Comparison of ENCODE assay signal across 9 mouse cellular contexts in the genomic region with DNA sequence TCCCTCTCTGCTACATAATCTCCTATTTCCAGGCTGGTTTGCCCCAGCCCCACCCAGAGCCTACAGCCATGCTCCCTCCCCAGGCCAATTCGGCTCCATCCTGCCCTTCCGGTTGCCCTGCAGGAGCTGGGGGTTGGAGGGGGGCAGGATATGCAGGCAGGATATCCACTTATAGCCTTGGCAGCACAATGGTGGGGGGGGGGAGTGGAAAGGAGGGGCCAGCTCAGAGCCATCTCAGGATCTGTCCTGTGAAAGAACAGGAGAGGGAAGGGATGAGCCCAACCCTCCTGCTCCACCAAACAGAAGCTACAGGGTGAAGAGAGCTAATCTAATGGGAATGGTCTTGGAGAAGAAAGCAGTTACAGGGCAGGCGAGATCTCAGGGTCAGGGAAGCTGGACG. TPM values are rescaled to one million over a fixed set of nuclear protein-coding genes. Genes with fewer than 3 reads are reported as not detected.
DNase-seq lines count a peak whose midpoint lies in the region; ATAC-seq lines count a peak whose summit lies in the region.
"Had no signal": no experiment of that assay in that cellular context is flagged by ENCODE, and none has a peak within 500 bp of the region (broad histone marks: within the 10 kb centered on the region; RNA-seq: fewer than 3 reads in every experiment).

No protein-coding gene starts in this region.

- no peak overlapping the region for H3K27ac ChIP-seq in liver, embryonic 11.5 days (ENCODE audit: low read depth, low read length)
- H3K27ac ChIP-seq in heart, embryonic 13.5 days (replicated peaks): 0 out of 2 replicates have a peak overlapping the region, but pooled peaks have one; percentile 39
- H3K27ac ChIP-seq in forebrain, embryonic 16.5 days (ENCODE audit: low read length): no peak overlapping the region

- H3K4me3 ChIP-seq in liver, embryonic 11.5 days (ENCODE audit: low read depth, low read length): no peak overlapping the region
- H3K4me3 ChIP-seq in heart, embryonic 13.5 days: no peak overlapping the region
- no peak overlapping the region for H3K4me3 ChIP-seq in forebrain, embryonic 16.5 days (replicated peaks; ENCODE audit: low read length)

- peaks cover 28% of the 10 kb centered on the region for H3K27me3 ChIP-seq in liver, embryonic 11.5 days (replicated peaks; ENCODE audit: control insufficient read depth, insufficient read depth, low read length)
- peaks cover 57% of the 10 kb centered on the region for H3K27me3 ChIP-seq in heart, embryonic 13.5 days (replicated peaks)
- H3K27me3 ChIP-seq in forebrain, embryonic 16.5 days (replicated peaks; ENCODE audit: control insufficient read depth, insufficient read depth, low read length): peaks cover 6% of the 10 kb centered on the region

- H3K9ac ChIP-seq in liver, embryonic 11.5 days (ENCODE audit: low read depth, low read length): no peak overlapping the region
- peak overlapping the region; percentile 10; the same call in 1 of the 2 replicates for H3K9ac ChIP-seq in heart, embryonic 13.5 days
- no peak overlapping the region for H3K9ac ChIP-seq in forebrain, embryonic 16.5 days (replicated peaks; ENCODE audit: low read depth, low read length)

- no peaks in the 10 kb centered on the region for H3K36me3 ChIP-seq in liver, embryonic 11.5 days (ENCODE audit: control insufficient read depth, insufficient read depth, low read length)
- H3K36me3 ChIP-seq in heart, embryonic 13.5 days: peaks cover 21% of the 10 kb centered on the region
- no peaks in the 10 kb centered on the region for H3K36me3 ChIP-seq in forebrain, embryonic 16.5 days (ENCODE audit: control insufficient read depth, insufficient read depth)

- no peak overlapping the region for H3K4me2 ChIP-seq in liver, embryonic 11.5 days
- H3K4me2 ChIP-seq in heart, embryonic 13.5 days: no peak overlapping the region
- no peak overlapping the region for H3K4me2 ChIP-seq in forebrain, embryonic 16.5 days (ENCODE audit: low read length)

- DNase-seq in liver: peak; percentile 33
- DNase-seq in liver, embryonic 11.5 days (ENCODE audit: low spot score): no peak
- peak; percentile 77 to 90 for DNase-seq in kidney, postnatal 25 days
- peak; percentile 68 for DNase-seq in lung, postnatal 25 days (ENCODE audit: low spot score)
- DNase-seq in left cerebral cortex, adult 9 months (ENCODE audit: low spot score in 2 of 2): no peak
- no peak for DNase-seq in thymus, adult 18-20 months
- DNase-seq: thymus, postnatal 25 days had no signal

- H3K9me3 ChIP-seq in liver, embryonic 11.5 days (ENCODE audit: control insufficient read depth, low read length): no peaks in the 10 kb centered on the region
- H3K9me3 ChIP-seq in heart, embryonic 13.5 days: no peaks in the 10 kb centered on the region
- no peaks in the 10 kb centered on the region for H3K9me3 ChIP-seq in forebrain, embryonic 16.5 days (ENCODE audit: control insufficient read depth, low read length)

- ATAC-seq in liver, embryonic 11.5 days (replicated peaks; ENCODE audit: low FRiP score): no peak
- no peak; the same call in 1 of the 2 replicates for ATAC-seq in heart, embryonic 13.5 days (ENCODE audit: extremely low read depth, insufficient number of reproducible peaks, low FRiP score, low TSS enrichment)
- no peak for ATAC-seq in forebrain, embryonic 16.5 days

- 69% methylated on average over 4 of the region's 4 CpGs for whole genome bisulfite sequencing in liver, embryonic 11.5 days
- WGBS in heart, embryonic 13.5 days: 63% methylated on average over 4 of the region's 4 CpGs
- 88% methylated on average over 4 of the region's 4 CpGs for WGBS in forebrain, embryonic 16.5 days

- H3K4me1 ChIP-seq in liver, embryonic 11.5 days (replicated peaks; ENCODE audit: control insufficient read depth, insufficient read depth, low read length): peaks cover 38% of the 10 kb centered on the region
- peaks cover 37% of the 10 kb centered on the region for H3K4me1 ChIP-seq in heart, embryonic 13.5 days
- peaks cover 26% of the 10 kb centered on the region for H3K4me1 ChIP-seq in forebrain, embryonic 16.5 days (replicated peaks; ENCODE audit: control insufficient read depth, insufficient read depth, low read length)

RNA-seq across cellular contexts. Expression of a gene that starts 8.9 kb away (rescaled TPM):
- 3.9 and 4.1 TPM in 2 replicates for polyA plus RNA-seq in liver, embryonic 11.5 days (2014; fragmentation: Nextera tagmentation; extraction: Ambion mirVana)
- polyA plus RNA-seq in heart, embryonic 13.5 days (2015; fragmentation: Nextera tagmentation; extraction: Ambion mirVana): 0.46 and 0.78 TPM in 2 replicates
- 0.73 and 1.0 TPM in 2 replicates for polyA plus RNA-seq in forebrain, embryonic 16.5 days (2015; fragmentation: Nextera tagmentation; extraction: Ambion mirVana)

RNA-seq across cellular contexts. Expression of a gene that starts 16.7 kb away (rescaled TPM):
- polyA plus RNA-seq in liver, embryonic 11.5 days (2014; fragmentation: Nextera tagmentation; extraction: Ambion mirVana): 11.1 and 11.5 TPM in 2 replicates
- polyA plus RNA-seq in heart, embryonic 13.5 days (2015; fragmentation: Nextera tagmentation; extraction: Ambion mirVana): 9.0 and 9.1 TPM in 2 replicates
- 6.4 and 8.0 TPM in 2 replicates for polyA plus RNA-seq in forebrain, embryonic 16.5 days (2015; fragmentation: Nextera tagmentation; extraction: Ambion mirVana)

RNA-seq across cellular contexts. Expression of a gene that starts 29.8 kb away (rescaled TPM):
- 0.13 TPM in 1 of 2 replicates, not detected in the other for polyA plus RNA-seq in liver, embryonic 11.5 days (2014; fragmentation: Nextera tagmentation; extraction: Ambion mirVana)
- not detected in 2 replicates for polyA plus RNA-seq in heart, embryonic 13.5 days (2015; fragmentation: Nextera tagmentation; extraction: Ambion mirVana)
- 0.11 TPM in 1 of 2 replicates, not detected in the other for polyA plus RNA-seq in forebrain, embryonic 16.5 days (2015; fragmentation: Nextera tagmentation; extraction: Ambion mirVana)

RNA-seq across cellular contexts. Expression of a gene that starts 36.1 kb away (rescaled TPM):
- polyA plus RNA-seq in liver, embryonic 11.5 days (2014; fragmentation: Nextera tagmentation; extraction: Ambion mirVana): 33.3 and 35.1 TPM in 2 replicates
- 33.4 and 41.6 TPM in 2 replicates for polyA plus RNA-seq in heart, embryonic 13.5 days (2015; fragmentation: Nextera tagmentation; extraction: Ambion mirVana)
- polyA plus RNA-seq in forebrain, embryonic 16.5 days (2015; fragmentation: Nextera tagmentation; extraction: Ambion mirVana): 37.8 and 39.6 TPM in 2 replicates

RNA-seq across cellular contexts. Expression of a gene that starts 37.6 kb away (rescaled TPM):
- polyA plus RNA-seq in liver, embryonic 11.5 days (2014; fragmentation: Nextera tagmentation; extraction: Ambion mirVana): 38.1 and 38.3 TPM in 2 replicates
- polyA plus RNA-seq in heart, embryonic 13.5 days (2015; fragmentation: Nextera tagmentation; extraction: Ambion mirVana): 30.3 and 31.7 TPM in 2 replicates
- polyA plus RNA-seq in forebrain, embryonic 16.5 days (2015; fragmentation: Nextera tagmentation; extraction: Ambion mirVana): 84.6 and 93.4 TPM in 2 replicates

Comparison
In these comparisons a context has a peak if more than half of its experiments do, and no peak if none do; other contexts are left out.
1. DNase-seq: peak in liver (single experiment), kidney, postnatal 25 days (2 of 2) and lung, postnatal 25 days (single experiment); none in liver, embryonic 11.5 days (single experiment), left cerebral cortex, adult 9 months (0 of 2) and thymus, adult 18-20 months (0 of 2).